Mouse (Mus musculus): ENCODE measurements around the gene Fam210b.
A peak's percentile ranks its signal among the peaks of the same experiment; 100 is the strongest.
"Not testable (repeated sequence)": the region's sequence is repeated elsewhere in the genome, so short reads cannot be mapped to it uniquely, and the experiment has no call there.

The Fam210b gene

GRCm38 (mm10) chr2:172345258-172345738 is at the start of gene Fam210b:
Fam210b (plus strand) TSS chr2:172345565.
- DNase-seq: peak; percentile 97

GRCm38 (mm10) chr2:172298083-172298482 is 47.3 kb upstream of the Fam210b start:
- DNase-seq: no peak

DNA sequence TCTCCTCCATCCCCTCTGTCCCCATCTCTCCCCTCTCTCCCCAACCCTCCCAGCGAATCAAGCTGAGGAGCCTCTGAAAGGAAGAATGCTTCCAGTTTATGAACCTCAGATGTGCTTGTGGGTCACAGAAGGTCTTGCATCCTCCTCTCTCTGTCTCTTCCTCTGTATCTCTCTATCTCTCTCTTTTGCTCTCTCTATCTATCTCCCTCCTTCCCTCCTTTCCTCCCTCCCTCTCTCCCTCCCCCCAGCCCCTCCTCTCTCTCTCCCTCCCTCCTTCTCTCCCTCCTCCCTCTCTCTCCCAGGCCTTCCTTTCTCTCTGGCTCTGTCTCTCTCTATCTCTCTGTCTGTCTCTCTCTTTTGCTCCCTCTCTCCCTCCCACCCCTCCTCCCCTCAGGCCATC is 46.8 kb upstream of the Fam210b start:
- DNase-seq: no peak

- DNase-seq: no peak
Observed at GRCm38 (mm10) chr2:172299126-172299921, 46.0 kb upstream of the Fam210b start.

DNA sequence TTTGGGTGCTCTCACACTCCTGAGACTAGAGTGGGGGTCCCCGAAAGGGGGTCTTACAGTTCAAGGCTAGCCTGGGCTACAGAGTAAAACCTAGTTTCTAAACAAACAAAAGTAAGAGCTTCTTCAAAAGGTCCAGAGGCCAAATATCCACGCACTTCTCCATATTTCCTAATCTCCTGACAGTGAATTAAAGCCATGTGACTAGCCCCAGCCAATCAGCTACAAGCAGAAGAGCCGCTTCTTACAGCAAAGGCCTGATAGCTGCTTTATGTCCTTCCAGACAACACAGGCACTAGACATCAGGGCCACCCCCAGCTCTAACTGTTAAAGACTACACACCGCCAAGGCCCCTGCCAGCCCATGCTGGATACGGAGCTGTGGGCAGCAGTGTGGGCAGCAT is 43.0 kb upstream of the Fam210b start:
- no peak for DNase-seq

GRCm38 (mm10) chr2:172304118-172304708 is 41.2 kb upstream of the Fam210b start:
- no peak for DNase-seq

- DNase-seq: not testable (repeated sequence)
Observed at GRCm38 (mm10) chr2:172305546-172305945, 39.8 kb upstream of the Fam210b start.

- DNase-seq: no peak
Observed at GRCm38 (mm10) chr2:172306544-172306943, 38.8 kb upstream of the Fam210b start.

DNA sequence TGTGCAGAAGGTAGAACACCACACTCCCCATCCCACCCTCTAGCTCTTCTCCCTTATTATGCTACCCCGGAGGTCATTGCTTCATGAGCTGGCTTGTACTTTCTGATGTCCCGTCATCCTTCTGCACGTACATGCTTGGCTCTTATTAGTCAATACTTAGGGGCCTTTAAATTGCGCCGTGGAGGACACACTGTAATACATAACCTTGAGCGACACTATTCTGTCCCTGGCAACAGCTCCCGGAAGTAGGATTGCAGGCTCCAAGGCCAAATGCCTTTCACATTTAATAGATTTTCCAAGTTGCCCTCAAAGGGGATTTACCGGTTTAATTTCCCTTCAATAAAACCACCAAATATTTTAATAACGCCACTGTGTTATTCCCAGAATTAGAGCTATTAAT is 33.6 kb upstream of the Fam210b start:
- no peak for DNase-seq

GRCm38 (mm10) chr2:172320878-172321277 is 24.5 kb upstream of the Fam210b start:
- DNase-seq: no peak

DNA sequence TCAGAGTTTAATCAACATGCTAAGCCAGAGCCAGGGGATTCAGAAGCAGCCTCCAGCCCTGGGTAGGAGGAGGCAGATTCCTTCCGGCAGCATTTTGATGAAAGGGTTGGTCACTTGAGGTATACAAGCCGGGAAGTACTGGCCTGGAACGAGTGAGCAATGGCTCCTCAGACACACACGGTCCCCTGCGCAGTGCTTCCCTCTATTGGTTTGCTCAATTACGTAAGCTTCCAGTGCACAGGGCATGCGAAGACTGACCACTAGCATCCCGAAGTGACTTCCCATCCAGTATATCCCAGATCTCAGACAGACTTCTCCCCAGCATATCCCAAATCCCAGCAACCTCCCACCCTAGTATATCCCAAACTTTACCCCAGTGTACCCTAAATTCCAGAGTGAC is 17.1 kb upstream of the Fam210b start:
- no peak for DNase-seq

DNA sequence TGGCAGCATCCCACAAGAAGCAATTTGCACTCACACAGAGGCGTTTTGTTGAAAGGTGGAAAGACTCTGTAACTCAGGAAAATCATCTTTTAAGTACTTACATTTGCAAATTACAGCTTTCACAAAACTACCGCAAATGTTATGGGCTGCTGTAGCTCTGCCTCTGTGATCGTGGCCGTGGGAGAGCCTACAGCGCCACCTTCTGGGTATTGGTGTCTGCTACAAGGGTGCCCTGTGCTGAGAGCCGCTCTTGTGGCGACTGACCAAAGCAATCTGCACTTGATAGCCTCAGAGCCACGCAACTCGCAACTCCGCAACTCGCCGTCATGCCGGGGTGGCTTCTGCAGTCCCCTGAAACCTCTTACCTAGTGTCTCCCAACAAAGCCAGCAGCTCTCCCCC is 16.2 kb upstream of the Fam210b start:
- DNase-seq: peak; percentile 80

DNA sequence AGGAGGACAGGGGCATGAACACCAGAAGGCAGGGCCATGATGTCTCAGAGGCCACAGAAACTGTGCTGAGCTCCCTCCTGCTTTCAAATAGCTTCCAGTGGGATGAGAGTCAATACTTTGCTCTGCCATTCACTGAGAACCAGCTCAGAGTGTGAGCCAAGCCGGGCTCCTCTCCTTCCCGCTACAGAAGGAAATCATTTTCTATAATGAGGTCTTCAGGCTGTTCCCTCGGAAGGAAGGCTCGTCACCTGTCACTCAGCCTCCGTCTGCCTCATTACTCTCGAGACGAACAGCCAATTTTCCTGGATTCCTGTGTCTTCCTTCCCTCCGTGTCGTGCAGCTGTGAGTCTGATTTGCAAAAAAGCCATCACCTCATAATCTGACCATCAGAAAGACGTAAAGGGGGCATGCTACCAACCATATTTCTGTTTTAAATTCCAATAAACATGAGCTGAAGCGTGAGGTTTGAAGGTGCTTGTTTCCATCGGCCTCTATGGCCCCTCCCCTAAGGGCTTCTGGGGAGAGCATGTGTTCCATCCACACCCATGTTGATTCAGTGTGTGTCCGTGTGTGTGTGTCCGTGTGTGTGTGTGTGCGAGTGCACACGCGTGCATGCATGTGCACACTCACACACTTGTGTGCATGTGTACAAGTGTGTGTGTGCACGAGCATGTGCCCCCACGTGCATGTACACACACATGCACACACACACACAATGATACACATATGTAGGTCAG is 7.0 kb upstream of the Fam210b start:
- DNase-seq: no peak

- DNase-seq: no peak
Observed at GRCm38 (mm10) chr2:172340936-172341335, 4.4 kb upstream of the Fam210b start.

DNA sequence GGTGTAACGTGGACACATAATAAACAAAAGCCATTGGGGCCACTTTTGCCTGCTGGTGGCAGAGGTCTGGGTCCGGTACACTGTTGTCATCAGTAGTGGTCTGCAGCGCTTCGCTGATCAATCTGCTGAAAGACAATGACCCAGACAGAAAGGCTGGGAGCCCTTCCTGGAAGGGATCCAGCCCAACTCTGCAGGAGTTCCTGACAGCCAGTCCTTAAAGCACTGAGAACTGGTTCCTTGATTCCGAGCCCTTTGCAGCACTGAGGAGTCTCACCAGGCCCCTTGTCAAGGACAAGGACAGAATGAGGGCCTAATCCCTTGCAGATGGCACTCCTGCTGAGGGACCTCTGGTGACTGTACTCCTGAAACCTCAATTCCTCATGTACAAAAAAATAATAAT is 3.8 kb upstream of the Fam210b start:
- DNase-seq: no peak

- no peak for DNase-seq
Observed at GRCm38 (mm10) chr2:172343751-172344150, 1.6 kb upstream of the Fam210b start.

- no peak for DNase-seq
Observed at GRCm38 (mm10) chr2:172344669-172345068, 696 bp upstream of the Fam210b start.

- peak; percentile 18 for DNase-seq
Observed at GRCm38 (mm10) chr2:172346034-172346929, 917 bp downstream of the Fam210b start.

- no peak for DNase-seq
Observed at GRCm38 (mm10) chr2:172346933-172347611, 1.7 kb downstream of the Fam210b start.

DNA sequence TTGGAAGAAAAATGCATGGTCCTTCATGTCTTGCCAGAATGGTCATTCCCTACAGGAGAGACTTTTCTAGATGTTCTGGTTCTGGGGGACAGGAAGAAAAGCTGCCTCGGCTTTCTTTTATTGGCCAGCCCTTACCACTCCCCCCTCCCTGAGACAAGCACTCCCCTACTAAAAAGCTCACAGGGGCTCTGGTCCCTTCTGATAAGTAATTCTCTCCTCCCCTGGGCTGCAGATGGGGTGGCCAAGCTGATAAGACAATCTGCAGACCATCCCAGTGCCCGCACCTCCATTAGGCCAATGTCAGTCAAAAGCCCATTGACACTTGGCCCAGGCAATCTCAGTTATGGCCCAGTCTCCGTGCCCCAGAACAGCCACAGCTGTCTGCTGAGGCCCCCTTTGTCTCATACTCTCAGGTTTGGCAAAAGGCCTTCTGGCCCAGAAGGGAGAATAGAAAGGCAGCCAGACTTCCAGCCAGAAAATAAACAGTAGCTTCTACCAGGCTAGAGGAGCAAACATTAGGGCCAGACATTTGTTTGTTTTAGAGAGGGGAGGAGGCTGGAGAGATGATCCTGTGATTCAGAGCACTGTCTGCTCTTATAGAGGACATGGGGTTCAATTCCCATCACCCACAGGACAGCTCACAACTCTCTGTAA is 3.1 kb downstream of the Fam210b start:
- peak; percentile 32 for DNase-seq

- no peak for DNase-seq
Observed at GRCm38 (mm10) chr2:172349776-172350175, 4.4 kb downstream of the Fam210b start.
